Mouse (Mus musculus) liver, embryonic 16.5 days (tissue): ENCODE measurements around the gene AI481877. TPM values are rescaled to one million over a fixed set of nuclear protein-coding genes. Genes with fewer than 3 reads are reported as not detected.
A peak's percentile ranks its signal among the peaks of the same experiment; 100 is the strongest.

Experiments
- ATAC-seq: fragments of 200-750 bp; cut with Nextera tagmentation; 2 replicates; pipeline ENCODE4 v1.8.0; 2017; ENCODE audit warnings: low read depth, mild to moderate bottlenecking, moderate number of reproducible peaks, moderate library complexity
- H3K27ac ChIP-seq: fragments of 300-500 bp; sonication (generic); 2 replicates; pipeline ENCODE4 v1.5.1; 2014; ENCODE audit warnings: mild to moderate bottlenecking, low read length
- H3K27me3 ChIP-seq: fragments of 300-500 bp; sonication (generic); 2 replicates; pipeline ENCODE4 v1.6.1; 2014; ENCODE audit warnings: low read depth, low read length, mixed read lengths; ENCODE audit not compliant: control insufficient read depth, insufficient read depth
- H3K36me3 ChIP-seq: fragments of 300-500 bp; sonication (generic); 2 replicates; pipeline ENCODE4 v1.6.1; 2014; ENCODE audit warnings: mild to moderate bottlenecking; ENCODE audit not compliant: control insufficient read depth, insufficient read depth
- H3K4me1 ChIP-seq: fragments of 300-500 bp; sonication (generic); 2 replicates; pipeline ENCODE4 v1.6.1; 2014; ENCODE audit warnings: low read depth, low read length, mixed read lengths; ENCODE audit not compliant: control insufficient read depth
- H3K4me2 ChIP-seq: fragments of 300-500 bp; sonication (generic); 2 replicates; pipeline ENCODE4 v1.6.1; 2014; ENCODE audit warnings: low read depth, low read length, mixed read lengths
- H3K4me3 ChIP-seq: fragments of 300-500 bp; sonication (generic); 2 replicates; pipeline ENCODE4 v1.5.1; 2014; ENCODE audit warnings: low read depth, mild to moderate bottlenecking, low read length
- H3K9ac ChIP-seq: fragments of 300-500 bp; sonication (generic); 2 replicates; pipeline ENCODE4 v1.6.1; 2014; ENCODE audit warnings: low read depth, low read length
- H3K9me3 ChIP-seq: fragments of 300-500 bp; sonication (generic); replicated peaks from 2 replicates; pipeline ENCODE4 v1.6.1; 2016; ENCODE audit warnings: low read length; ENCODE audit not compliant: control insufficient read depth
- WGBS: fragments of 180-500 bp; shearing (Covaris S2); extraction: QIAGEN DNeasy Blood & Tissue Kit; methylation state at CpG from one replicate; pipeline ENCODE4 v1.1.7; 2014; ENCODE audit not compliant: insufficient replicate concordance; 5-methylcytosine and 5-hydroxymethylcytosine counted together
- polyA plus RNA-seq: library from polyadenylated mRNA; unstranded; fragments of >200 nt; fragmentation: Nextera tagmentation; extraction: Ambion mirVana; gene quantifications from 2 replicates; pipeline ENCODE4 v1.2.1, GENCODE M21; 2015

Gene AI481877
- polyA plus RNA-seq, 1 experiment from 2014 or later = not detected

DNA sequence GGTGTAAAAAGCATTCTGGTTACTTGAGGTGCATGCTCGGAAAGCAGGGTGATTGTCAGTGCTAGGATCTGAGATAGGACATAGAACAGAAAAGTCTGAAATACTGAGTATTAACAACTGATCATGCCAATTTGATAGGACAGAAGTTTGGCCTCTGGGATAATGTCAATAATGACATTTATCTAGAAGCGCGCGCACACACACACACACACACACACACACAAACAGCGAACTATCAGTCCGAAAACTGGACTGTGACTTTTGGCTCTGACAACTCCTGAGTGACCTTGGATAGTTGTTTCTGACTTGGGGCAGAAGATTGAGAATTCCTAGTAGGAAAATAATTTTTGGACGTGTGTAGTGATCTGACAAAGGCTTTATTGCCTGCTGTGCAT lies 135.0 kb downstream of the AI481877 start:
- no peak for ATAC-seq
- Histone ChIP-seq H3K27ac (peak overlapping the region; percentile 90), H3K4me1 (peaks cover 31% of the 10 kb centered on the region)

DNA sequence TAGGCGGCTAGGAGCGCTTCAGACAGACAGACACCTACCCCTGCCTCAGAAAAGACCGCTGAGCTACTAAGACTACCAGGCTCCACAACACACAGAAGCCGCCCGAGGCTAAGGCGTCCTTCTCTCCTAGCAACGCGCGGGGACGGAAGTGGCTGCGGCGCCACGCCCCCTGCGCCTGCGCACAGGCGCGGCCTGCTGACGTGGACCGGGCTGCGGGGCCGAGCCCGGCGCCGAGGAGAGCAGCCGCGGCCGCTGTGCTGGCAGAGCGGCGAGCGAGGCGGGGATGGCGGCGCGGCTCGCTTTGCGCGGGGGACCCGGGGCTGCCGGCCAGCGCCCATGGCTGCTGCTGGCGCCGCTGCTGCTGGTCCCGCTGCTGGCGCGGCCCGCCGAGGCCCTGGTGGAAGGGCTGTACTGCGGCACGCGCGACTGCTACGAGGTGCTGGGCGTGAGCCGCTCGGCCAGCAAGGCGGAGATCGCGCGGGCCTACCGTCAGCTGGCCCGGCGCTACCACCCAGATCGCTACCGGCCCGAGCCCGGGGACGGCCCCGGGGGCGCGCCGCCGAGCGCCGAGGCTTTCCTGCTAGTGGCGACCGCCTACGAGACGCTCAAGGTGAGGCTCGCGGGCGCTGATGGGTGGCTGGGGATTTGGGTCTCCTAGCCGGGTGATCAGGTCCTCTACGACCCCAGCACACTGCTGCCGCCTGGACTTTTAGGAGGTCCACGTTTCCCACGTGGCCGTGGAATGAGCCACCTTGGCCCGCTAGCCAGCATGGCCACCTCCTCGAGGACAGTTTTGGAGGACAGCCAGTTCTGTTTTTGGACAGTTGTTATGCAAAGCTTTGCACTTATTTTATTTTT lies 135.6 kb downstream of the AI481877 start, which contains the start of gene Gm20503:
TSS of gene Gm20503 (plus strand) at position 263 of the 858 bp plus-strand sequence.
- peaks cover 31% of the 10 kb centered on the region for H3K4me1 ChIP-seq
- H3K9me3 ChIP-seq = no peaks in the 10 kb centered on the region
- H3K9ac ChIP-seq = peak within 1 kb of the TSS; percentile 94
- no peaks in the 10 kb centered on the region for H3K36me3 ChIP-seq
- peak within 1 kb of the TSS; percentile 99 for H3K4me2 ChIP-seq
- ATAC-seq = peak; percentile 97
- under 1% methylated on average over 81 of the region's 89 CpGs for WGBS
- H3K27me3 ChIP-seq = no peaks in the 10 kb centered on the region
- H3K4me3 ChIP-seq = peak within 1 kb of the TSS; percentile 91
- H3K27ac ChIP-seq = peak within 1 kb of the TSS; percentile 90

More for the DNA sequence above, 135.0 kb downstream of the AI481877 start:
- no peaks in the 10 kb centered on the region for H3K27me3 ChIP-seq
- no peaks in the 10 kb centered on the region for H3K9me3 ChIP-seq
- peak overlapping the region; percentile 91 for H3K4me3 ChIP-seq
- peak overlapping the region; percentile 94 for H3K9ac ChIP-seq
- 14% methylated on average over 7 of the region's 7 CpGs for WGBS
- peak overlapping the region; percentile 99 for H3K4me2 ChIP-seq
- H3K36me3 ChIP-seq = no peaks in the 10 kb centered on the region

DNA sequence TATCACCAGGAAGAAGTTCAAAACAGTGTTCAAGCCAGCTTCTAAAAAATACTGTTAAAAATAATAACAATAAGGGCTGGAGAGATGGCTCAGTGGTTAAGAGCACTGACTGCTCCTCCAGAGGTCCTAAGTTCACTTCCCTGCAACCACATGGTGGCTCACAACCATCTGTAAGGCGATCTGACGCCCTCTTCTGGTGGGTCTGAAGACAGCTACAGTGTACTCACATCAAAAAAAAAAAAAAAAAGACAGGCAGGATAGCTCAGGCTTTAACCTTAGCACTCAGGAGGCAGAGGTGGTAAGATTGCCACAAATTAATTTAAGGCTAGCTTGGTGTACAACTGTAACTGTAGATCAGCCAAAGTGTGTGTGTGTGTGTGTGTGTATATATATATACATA lies 138.2 kb downstream of the AI481877 start:
- Histone ChIP-seq H3K27me3 (no peaks in the 10 kb centered on the region), H3K9me3 (no peaks in the 10 kb centered on the region), H3K4me1 (peaks cover 22% of the 10 kb centered on the region), H3K4me2 (no peak overlapping the region), H3K36me3 (no peaks in the 10 kb centered on the region), H3K27ac (no peak overlapping the region), H3K4me3 (no peak overlapping the region), H3K9ac (no peak overlapping the region)
- ATAC-seq = no peak
- WGBS = 0% methylated on average over 2 of the region's 2 CpGs

DNA sequence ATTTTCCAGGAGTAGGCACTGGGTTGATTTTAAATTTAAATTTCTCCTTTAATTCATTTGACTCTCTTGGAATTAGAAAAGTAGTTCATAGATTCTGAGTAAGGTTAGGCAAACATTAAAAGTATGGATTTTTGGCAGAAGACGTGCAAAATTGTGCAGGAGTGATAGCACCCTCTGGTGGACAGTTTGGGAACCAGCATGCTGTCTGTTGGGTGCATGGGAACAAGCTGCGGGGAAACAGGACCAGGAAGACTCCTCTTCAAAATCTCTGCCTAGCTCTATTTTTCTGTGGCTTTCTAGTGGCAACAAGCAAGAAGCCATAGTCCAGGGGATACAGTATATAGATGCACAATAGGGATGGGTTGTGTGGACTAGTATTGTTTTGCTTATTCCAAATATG lies 139.1 kb downstream of the AI481877 start:
- Histone ChIP-seq H3K27me3 (no peaks in the 10 kb centered on the region), H3K4me1 (peaks cover 16% of the 10 kb centered on the region), H3K4me2 (no peak overlapping the region), H3K4me3 (no peak overlapping the region), H3K36me3 (no peaks in the 10 kb centered on the region), H3K9ac (no peak overlapping the region), H3K9me3 (no peaks in the 10 kb centered on the region), H3K27ac (no peak overlapping the region)
- 2% methylated on average over 2 of the region's 2 CpGs for WGBS
- no peak for ATAC-seq

DNA sequence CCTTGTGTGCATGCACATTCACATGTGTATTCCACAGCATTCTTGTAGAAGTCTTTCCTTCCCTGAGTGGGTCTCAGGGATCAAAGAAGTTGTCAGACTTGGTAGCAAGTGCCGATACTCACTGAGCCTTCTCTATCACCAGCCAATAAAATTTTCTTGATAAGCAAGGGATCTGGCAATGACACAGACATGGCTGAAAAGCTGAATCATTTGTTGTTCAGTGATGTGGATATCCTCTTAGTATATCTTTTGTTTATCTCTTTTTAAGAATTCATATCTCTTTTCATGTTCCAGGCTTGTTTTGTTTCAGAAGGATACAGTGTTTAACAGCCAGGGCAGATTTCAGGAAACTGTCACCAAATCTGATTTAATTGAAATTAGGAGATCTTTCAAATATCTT lies 140.1 kb downstream of the AI481877 start:
- Histone ChIP-seq H3K4me1 (peaks cover 6% of the 10 kb centered on the region), H3K4me2 (no peak overlapping the region), H3K27me3 (no peaks in the 10 kb centered on the region), H3K4me3 (no peak overlapping the region), H3K9ac (no peak overlapping the region), H3K36me3 (no peaks in the 10 kb centered on the region), H3K9me3 (no peaks in the 10 kb centered on the region), H3K27ac (no peak overlapping the region)
- ATAC-seq = no peak
- 48% methylated on average over 1 of the region's 1 CpGs for WGBS

DNA sequence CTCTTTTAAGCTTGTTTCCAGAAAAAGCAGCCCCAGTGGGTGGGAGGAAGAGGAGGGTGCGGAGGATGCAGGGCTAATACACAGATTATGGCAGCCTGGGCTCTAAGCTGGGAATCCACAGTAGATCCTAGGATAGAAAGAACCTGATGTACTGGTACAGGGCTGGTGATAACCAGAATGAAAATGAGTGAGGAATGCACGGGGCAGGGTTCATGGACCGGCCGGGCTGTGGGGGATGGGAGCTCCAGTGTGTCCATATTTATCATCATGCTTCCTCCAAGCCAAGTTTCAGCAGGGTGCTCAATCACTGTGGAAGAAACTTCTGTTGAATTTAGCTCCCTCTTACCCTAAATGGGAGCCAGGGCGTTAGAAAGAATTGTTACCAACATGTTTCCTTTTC lies 141.7 kb downstream of the AI481877 start:
- Histone ChIP-seq H3K9ac (no peak overlapping the region), H3K9me3 (no peaks in the 10 kb centered on the region), H3K36me3 (no peaks in the 10 kb centered on the region), H3K27me3 (no peaks in the 10 kb centered on the region), H3K4me2 (no peak overlapping the region), H3K4me1 (peaks cover 10% of the 10 kb centered on the region), H3K4me3 (no peak overlapping the region), H3K27ac (no peak overlapping the region)
- ATAC-seq = peak; percentile 47; the same call in 1 of the 2 replicates
- 65% methylated on average over 5 of the region's 5 CpGs for WGBS

DNA sequence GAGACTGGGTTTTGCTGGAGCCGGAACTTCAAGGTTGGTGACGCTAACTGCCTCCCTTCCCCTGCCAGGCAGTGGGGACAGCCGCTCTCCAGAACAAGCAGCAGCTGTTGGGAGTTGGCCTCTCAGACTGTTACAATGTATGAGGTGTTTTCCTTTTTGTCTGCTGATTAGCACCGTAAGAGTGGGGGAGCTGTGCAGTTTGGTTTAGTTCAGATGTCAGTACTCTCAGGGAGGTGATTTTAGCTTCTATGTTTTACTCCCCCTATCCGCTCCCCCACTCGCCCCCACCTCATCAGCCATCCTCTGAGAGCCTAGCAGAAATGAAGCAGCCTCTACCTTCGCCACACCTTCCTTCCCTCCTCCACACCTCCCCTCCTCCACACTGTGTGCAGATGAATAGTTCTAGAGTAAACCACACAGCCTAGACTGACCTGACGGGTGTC lies 143.5 kb downstream of the AI481877 start:
- H3K9me3 ChIP-seq = no peaks in the 10 kb centered on the region
- no peak overlapping the region for H3K9ac ChIP-seq
- H3K27me3 ChIP-seq = no peaks in the 10 kb centered on the region
- H3K4me3 ChIP-seq = no peak overlapping the region
- no peak overlapping the region for H3K4me2 ChIP-seq
- ATAC-seq = no peak
- H3K4me1 ChIP-seq = peaks cover 23% of the 10 kb centered on the region
- H3K36me3 ChIP-seq = no peaks in the 10 kb centered on the region
- 50% methylated on average over 8 of the region's 8 CpGs for WGBS
- no peak overlapping the region for H3K27ac ChIP-seq

DNA sequence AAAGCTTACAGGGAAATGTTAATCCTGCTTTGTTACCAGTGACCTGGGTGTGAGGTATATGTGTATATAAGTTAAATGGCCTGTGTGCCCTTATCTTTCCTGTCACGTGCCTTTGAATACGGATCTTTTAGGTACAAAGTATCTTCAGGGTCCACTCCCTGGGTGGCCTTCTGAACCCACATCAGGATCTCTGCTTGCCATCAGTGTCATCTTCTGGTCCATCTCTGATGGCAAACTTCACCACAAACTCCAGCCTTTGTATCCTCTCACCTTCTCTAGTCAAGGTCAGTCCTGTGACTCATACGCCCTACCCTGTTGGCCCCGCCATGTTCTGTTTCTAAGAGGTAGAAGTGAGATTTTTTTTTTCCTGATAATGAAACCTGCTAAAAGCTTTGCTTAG lies 144.0 kb downstream of the AI481877 start, which contains the start of gene Dnajc25:
TSS of gene Dnajc25 (plus strand) at position 301 of the 400 bp plus-strand sequence.
- Histone ChIP-seq H3K4me3 (no peak within 1 kb of the TSS), H3K27ac (no peak within 1 kb of the TSS), H3K9ac (no peak within 1 kb of the TSS), H3K4me2 (no peak within 1 kb of the TSS), H3K9me3 (no peaks in the 10 kb centered on the region), H3K4me1 (peaks cover 24% of the 10 kb centered on the region), H3K27me3 (no peaks in the 10 kb centered on the region), H3K36me3 (no peaks in the 10 kb centered on the region)
- whole genome bisulfite sequencing = 40% methylated on average over 4 of the region's 4 CpGs
- ATAC-seq = no peak
